Mouse (Mus musculus): Measurements from ENCODE around the gene Birc2. TPM values are rescaled to one million over a fixed set of nuclear protein-coding genes. Genes with fewer than 3 reads are reported as not detected.
"Not testable (repeated sequence)": the region's sequence is repeated elsewhere in the genome, so short reads cannot be mapped to it uniquely, and the experiment has no call there.

Birc2 gene
- total and polyA plus RNA-seq, 3 experiments: 14.3 to 64.3 (median 50.9) TPM

DNA sequence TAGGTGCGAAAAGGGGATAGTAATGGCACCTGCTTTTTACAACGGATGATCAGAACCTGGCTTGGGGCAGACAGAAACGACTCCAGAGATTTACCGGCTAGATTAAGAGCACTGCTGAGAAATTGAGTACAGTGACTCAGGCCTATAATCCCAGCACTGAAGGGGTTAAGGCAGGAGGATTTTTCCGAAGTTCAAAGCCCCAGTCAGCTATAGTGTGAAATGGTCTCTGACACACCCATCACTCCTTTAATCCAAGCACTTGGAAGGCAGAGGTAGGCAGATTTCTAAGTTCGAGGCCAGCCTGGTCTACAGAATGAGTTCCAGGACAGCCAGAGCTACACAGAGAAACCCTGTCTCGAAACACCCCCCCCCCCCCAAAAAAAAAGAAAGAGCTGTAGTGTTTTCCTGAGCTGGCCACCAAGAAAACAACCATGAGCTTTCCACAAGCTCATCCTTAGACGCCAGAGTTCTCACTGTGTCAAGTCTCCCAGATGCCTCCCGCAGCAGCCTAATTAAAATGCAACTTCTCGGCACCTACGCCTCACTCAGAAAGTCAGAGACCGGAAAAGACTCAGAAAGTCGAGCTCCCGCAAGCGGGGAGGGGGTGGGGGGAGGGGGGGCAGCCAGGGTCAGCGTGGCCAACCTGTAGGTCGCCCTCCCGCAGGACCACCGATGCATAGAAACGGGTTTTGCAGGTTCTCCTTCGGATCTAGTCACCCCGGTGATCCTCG lies 35.3 kb upstream of the Birc2 start:
- peaks cover 19% of the 10 kb centered on the region for H3K36me3 ChIP-seq (replicated peaks)
- TF ChIP-seq TAL1 (conservative IDR thresholded peaks at IDR 0.05; ENCODE audit: low read depth, low read length): no peak
- TF ChIP-seq POLR2AphosphoS5 (IDR thresholded peaks at IDR 0.05; ENCODE audit: insufficient replicate concordance, low read depth, low read length): no peak
- no peak for TF ChIP-seq GATA1 (IDR thresholded peaks at IDR 0.05; ENCODE audit: borderline replicate concordance, low read length)
- TF ChIP-seq CTCF (IDR thresholded peaks at IDR 0.05; ENCODE audit: low read depth, low read length): no peak
- no peak for TF ChIP-seq GATA2 (IDR thresholded peaks at IDR 0.05; ENCODE audit: borderline replicate concordance, low read depth, low read length)
- peaks cover 58% of the 10 kb centered on the region for H3K4me1 ChIP-seq (ENCODE audit: insufficient read depth, low read depth, low read length)
- H3K27me3 ChIP-seq (ENCODE audit: insufficient read depth, low read length): no peaks in the 10 kb centered on the region
- peak overlapping the region; percentile 75 for H3K4me3 ChIP-seq (ENCODE audit: low read depth, low read length)
- DNase-seq (ENCODE audit: low spot score): no peak
- ATAC-seq (ENCODE audit: extremely low read depth, insufficient number of reproducible peaks, low FRiP score, poor library complexity, severe bottlenecking): no peak
- H3K9me3 ChIP-seq (replicated peaks): no peaks in the 10 kb centered on the region

DNA sequence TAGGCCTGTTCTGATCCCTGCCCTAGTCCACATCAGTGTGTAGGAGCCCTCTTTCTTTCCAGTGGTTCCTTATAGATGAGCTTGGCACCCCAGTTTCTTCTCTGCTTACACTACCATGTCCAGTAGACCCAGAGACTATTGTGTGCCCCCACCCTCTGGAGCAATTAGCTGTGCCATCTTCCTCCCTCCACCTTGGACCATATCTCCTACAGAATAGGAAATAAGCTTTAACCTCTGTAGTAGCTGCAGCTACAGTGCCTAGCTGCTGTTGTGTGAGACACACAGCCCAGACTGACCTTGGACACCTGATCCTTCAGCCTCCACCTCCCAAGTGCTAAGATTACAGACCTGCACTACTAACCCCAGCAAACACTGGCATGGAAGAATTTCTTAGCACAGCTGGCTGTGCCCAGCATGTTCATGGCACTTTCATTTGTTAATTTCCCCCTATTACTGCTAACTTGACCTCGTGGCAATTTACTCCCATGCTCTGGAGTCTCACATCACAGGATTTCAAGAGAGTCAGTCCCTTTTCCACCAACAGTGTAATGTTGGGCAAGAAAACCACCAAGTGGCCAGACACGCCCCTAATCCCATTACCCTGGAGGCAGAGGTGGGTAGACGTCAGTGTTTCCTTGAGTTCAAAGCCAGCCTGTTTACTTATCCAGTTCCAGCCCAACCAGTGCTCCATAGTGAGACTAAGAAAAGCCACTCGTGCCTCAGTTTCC lies 34.6 kb upstream of the Birc2 start:
- no peak for TF ChIP-seq CTCF (IDR thresholded peaks at IDR 0.05; ENCODE audit: low read depth, low read length)
- TF ChIP-seq GATA2 (IDR thresholded peaks at IDR 0.05; ENCODE audit: borderline replicate concordance, low read depth, low read length): no peak
- TF ChIP-seq POLR2AphosphoS5 (IDR thresholded peaks at IDR 0.05; ENCODE audit: insufficient replicate concordance, low read depth, low read length): no peak
- TF ChIP-seq TAL1 (conservative IDR thresholded peaks at IDR 0.05; ENCODE audit: low read depth, low read length): no peak
- TF ChIP-seq GATA1 (IDR thresholded peaks at IDR 0.05; ENCODE audit: borderline replicate concordance, low read length): no peak
- Histone ChIP-seq H3K4me3 (ENCODE audit: low read depth, low read length) (peak overlapping the region; percentile 75; the same call in 1 of the 2 replicates), H3K36me3 (replicated peaks) (peaks cover 25% of the 10 kb centered on the region), H3K4me1 (ENCODE audit: insufficient read depth, low read depth, low read length) (peaks cover 53% of the 10 kb centered on the region), H3K9me3 (replicated peaks) (no peaks in the 10 kb centered on the region), H3K27me3 (ENCODE audit: insufficient read depth, low read length) (no peaks in the 10 kb centered on the region)
- no peak for ATAC-seq (ENCODE audit: extremely low read depth, insufficient number of reproducible peaks, low FRiP score, poor library complexity, severe bottlenecking)
- DNase-seq (ENCODE audit: low spot score): no peak

DNA sequence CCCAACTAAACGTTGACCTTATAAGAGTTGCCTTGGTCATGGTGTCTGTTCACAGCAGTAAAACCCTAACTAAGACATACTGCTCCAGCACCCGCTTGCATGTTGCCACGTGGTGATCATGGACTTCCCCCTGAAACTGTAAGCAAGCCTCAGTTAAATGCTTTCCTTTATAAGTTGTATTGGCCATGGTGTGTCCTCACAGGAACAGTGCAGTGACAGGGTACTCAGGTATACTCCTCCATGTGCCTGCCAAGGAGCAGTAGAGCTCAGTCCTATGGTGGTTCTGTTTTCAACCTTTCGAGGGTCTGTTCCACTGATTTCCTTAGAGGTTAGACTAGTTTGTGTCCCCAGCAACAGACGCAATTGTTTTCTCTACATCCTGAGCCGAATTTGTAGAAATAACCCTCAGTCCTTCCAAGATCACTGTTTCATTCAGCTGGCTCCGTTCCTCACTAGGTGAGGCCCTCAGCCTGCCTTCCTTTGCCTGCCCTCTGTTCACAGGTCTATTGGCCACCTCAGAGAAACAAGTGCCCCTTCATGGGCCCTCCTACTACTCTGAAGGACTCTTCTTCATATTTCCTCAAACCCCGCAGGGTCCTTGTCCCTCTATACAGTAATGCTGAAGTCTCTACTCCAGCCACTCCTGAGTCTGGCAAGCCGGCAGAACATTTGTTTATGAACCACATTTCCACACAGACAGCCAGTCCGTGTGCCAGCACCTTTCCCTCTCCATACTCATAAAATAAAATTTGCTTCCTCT lies 33.9 kb upstream of the Birc2 start:
- H3K27me3 ChIP-seq (ENCODE audit: insufficient read depth, low read length): no peaks in the 10 kb centered on the region
- H3K4me1 ChIP-seq (ENCODE audit: insufficient read depth, low read depth, low read length): peaks cover 53% of the 10 kb centered on the region
- no peak overlapping the region for H3K4me3 ChIP-seq (ENCODE audit: low read depth, low read length)
- TF ChIP-seq GATA2 (IDR thresholded peaks at IDR 0.05; ENCODE audit: borderline replicate concordance, low read depth, low read length): no peak
- no peak for DNase-seq (ENCODE audit: low spot score)
- no peak for ATAC-seq (ENCODE audit: extremely low read depth, insufficient number of reproducible peaks, low FRiP score, poor library complexity, severe bottlenecking)
- H3K36me3 ChIP-seq (replicated peaks): peaks cover 32% of the 10 kb centered on the region
- H3K9me3 ChIP-seq (replicated peaks): no peaks in the 10 kb centered on the region

DNA sequence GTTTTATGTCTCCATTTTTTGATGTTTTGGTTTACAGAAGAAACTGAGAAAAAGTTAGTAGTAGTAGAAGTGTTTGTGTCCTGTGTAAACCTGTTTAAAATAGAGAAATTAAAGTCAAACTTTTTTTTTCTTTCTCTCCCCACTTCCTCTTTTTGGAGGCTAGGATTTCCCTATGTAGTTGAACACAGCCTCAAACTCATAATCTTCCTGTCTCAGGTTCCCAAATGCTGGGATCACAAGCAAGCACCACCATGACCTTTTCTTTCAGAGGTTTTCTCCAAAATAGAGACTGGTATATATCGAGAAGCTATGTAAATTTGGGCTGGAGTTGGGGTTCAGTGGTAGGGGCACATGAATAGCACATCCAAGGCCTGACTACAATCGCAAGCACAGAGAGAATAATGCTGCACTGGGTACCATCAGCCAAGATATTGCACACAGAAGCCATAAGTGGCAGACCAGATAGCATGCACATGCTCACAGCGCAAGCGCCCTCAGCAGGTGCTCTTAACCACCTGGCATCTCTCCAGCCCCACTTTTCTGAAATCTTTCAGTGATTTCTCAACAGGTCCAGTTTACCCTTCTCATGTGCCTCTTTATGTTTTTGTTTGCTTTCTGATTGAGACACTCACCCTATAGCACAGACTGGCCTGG lies 32.1 kb upstream of the Birc2 start:
- no peaks in the 10 kb centered on the region for H3K9me3 ChIP-seq (replicated peaks)
- H3K4me3 ChIP-seq (ENCODE audit: low read depth, low read length): peak overlapping the region; percentile 8; the same call in 1 of the 2 replicates
- no peaks in the 10 kb centered on the region for H3K27me3 ChIP-seq (ENCODE audit: insufficient read depth, low read length)
- no peak for ATAC-seq (ENCODE audit: extremely low read depth, insufficient number of reproducible peaks, low FRiP score, poor library complexity, severe bottlenecking)
- H3K4me1 ChIP-seq (ENCODE audit: insufficient read depth, low read depth, low read length): peaks cover 53% of the 10 kb centered on the region
- DNase-seq (ENCODE audit: low spot score): no peak
- H3K36me3 ChIP-seq (replicated peaks): peaks cover 48% of the 10 kb centered on the region
- TF ChIP-seq GATA2 (IDR thresholded peaks at IDR 0.05; ENCODE audit: borderline replicate concordance, low read depth, low read length) (no peak), TAL1 (conservative IDR thresholded peaks at IDR 0.05; ENCODE audit: low read depth, low read length) (no peak), CTCF (IDR thresholded peaks at IDR 0.05; ENCODE audit: low read depth, low read length) (no peak), POLR2AphosphoS5 (IDR thresholded peaks at IDR 0.05; ENCODE audit: insufficient replicate concordance, low read depth, low read length) (no peak), GATA1 (IDR thresholded peaks at IDR 0.05; ENCODE audit: borderline replicate concordance, low read length) (no peak)

DNA sequence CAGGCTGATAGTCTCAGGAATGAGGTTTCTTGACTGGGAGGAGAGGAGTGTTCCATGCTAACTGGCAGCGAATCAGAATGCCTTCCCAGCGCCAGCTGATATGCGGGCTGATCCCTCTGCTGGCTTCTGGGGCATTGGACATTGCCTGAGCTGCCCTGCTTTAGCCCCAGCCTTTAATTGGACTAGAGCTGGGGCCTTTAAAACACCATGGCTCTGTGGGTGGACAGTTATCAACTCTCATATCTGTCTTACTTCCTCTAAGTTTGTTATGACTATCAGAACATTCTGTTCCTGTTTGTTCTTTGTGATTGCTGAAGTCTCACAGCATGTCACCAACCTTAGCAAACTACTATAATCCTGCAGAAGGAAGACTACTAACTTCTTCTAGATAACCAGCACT lies 31.1 kb upstream of the Birc2 start:
- Histone ChIP-seq H3K36me3 (replicated peaks) (peaks cover 52% of the 10 kb centered on the region), H3K9me3 (replicated peaks) (no peaks in the 10 kb centered on the region)
- peak; percentile 28 for DNase-seq (ENCODE audit: low spot score)

DNA sequence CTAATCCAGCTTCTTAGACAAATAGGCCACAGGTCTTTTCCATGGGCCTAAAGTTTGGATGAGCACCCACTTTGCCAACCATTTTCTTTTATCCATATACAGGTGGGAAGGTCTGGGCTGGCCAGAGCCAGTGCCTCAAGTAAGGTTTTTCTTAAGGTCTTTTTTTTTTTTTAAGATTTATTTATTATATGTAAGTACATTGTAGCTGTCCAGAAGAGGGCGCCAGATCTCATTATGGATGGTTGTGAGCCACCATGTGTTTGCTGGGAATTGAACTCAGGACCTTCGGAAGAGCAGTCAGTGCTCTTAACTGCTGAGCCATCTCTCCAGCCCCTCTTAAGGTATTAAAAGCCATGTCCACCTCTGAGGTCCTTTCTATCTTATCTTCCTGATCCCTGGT lies 30.1 kb upstream of the Birc2 start:
- DNase-seq (ENCODE audit: low spot score); H3K9me3 ChIP-seq (replicated peaks); ATAC-seq (ENCODE audit: extremely low read depth, insufficient number of reproducible peaks, low FRiP score, poor library complexity, severe bottlenecking); H3K4me3 ChIP-seq (ENCODE audit: low read depth, low read length); H3K27me3 ChIP-seq (ENCODE audit: insufficient read depth, low read length): not testable (repeated sequence)
- Histone ChIP-seq H3K36me3 (replicated peaks) (peaks cover 52% of the 10 kb centered on the region), H3K4me1 (ENCODE audit: insufficient read depth, low read depth, low read length) (peaks cover 61% of the 10 kb centered on the region)

More for the DNA sequence above, 31.1 kb upstream of the Birc2 start:
- H3K27me3 ChIP-seq (ENCODE audit: insufficient read depth, low read length): no peaks in the 10 kb centered on the region
- peak overlapping the region; percentile 46; the same call in 1 of the 2 replicates for H3K4me3 ChIP-seq (ENCODE audit: low read depth, low read length)
- peaks cover 58% of the 10 kb centered on the region for H3K4me1 ChIP-seq (ENCODE audit: insufficient read depth, low read depth, low read length)
- TF ChIP-seq CTCF (IDR thresholded peaks at IDR 0.05; ENCODE audit: low read depth, low read length) (no peak), GATA1 (IDR thresholded peaks at IDR 0.05; ENCODE audit: borderline replicate concordance, low read length) (no peak), TAL1 (conservative IDR thresholded peaks at IDR 0.05; ENCODE audit: low read depth, low read length) (no peak), GATA2 (IDR thresholded peaks at IDR 0.05; ENCODE audit: borderline replicate concordance, low read depth, low read length) (no peak), POLR2AphosphoS5 (IDR thresholded peaks at IDR 0.05; ENCODE audit: insufficient replicate concordance, low read depth, low read length) (no peak)
- ATAC-seq (ENCODE audit: extremely low read depth, insufficient number of reproducible peaks, low FRiP score, poor library complexity, severe bottlenecking): peak; percentile 68

Measured in G1E (cell line).